In genomic region chr2:181594946-181595696, GRCm38 (mm10) we compare ENCODE assay signal across 9 mouse cellular contexts. TPM values are rescaled to one million over a fixed set of nuclear protein-coding genes. Genes with fewer than 3 reads are reported as not detected.
DNase-seq lines count a peak whose midpoint lies in the region; TF ChIP-seq lines count a peak whose summit lies in the region.
"Had no signal": no experiment of that assay in that cellular context is flagged by ENCODE, and none has a peak within 500 bp of the region (broad histone marks: within the 10 kb centered on the region; RNA-seq: fewer than 3 reads in every experiment).

No protein-coding gene starts in this region.

- no peak overlapping the region for H3K9ac ChIP-seq in ES-E14 (ENCODE audit: insufficient read depth, low read depth, low read length, poor library complexity, severe bottlenecking)
- H3K9ac ChIP-seq: liver, embryonic 13.5 days had no signal

- H3K9me3 ChIP-seq in ES-E14 (ENCODE audit: control insufficient read depth, insufficient read depth, low read depth, low read length) = no peaks in the 10 kb centered on the region
- H3K9me3 ChIP-seq: liver, embryonic 13.5 days had no signal

- peak; percentile 82 to 94 for DNase-seq in adrenal gland, adult (ENCODE audit: inconsistent age in 2 of 2, low spot score in 1 of 2)
- DNase-seq in adrenal gland, postnatal 4 days (ENCODE audit: low spot score in 2 of 2) = no peak
- DNase-seq in layer of hippocampus, adult 2 months (ENCODE audit: low spot score in 2 of 2) = peak in 1 of 2 experiments; percentile 67
- no peak for DNase-seq in layer of hippocampus, postnatal 25 days (ENCODE audit: extremely low spot score in 1 of 2, low spot score in 1 of 2)
- DNase-seq in ES-E14 (ENCODE audit: low read depth, low spot score) = no peak
- peak; percentile 82 to 84 for DNase-seq in cerebellum, postnatal 14 days
- DNase-seq in mesoderm, embryonic 11.5 days (ENCODE audit: low read depth, low spot score) = peak; percentile 43
- no peak for DNase-seq in Muller cell, postnatal 12 days (ENCODE audit: inconsistent ontology term)
- DNase-seq: liver, embryonic 13.5 days had no signal

- no peak overlapping the region for H3K4me3 ChIP-seq in layer of hippocampus, adult 2 months
- H3K4me3 ChIP-seq in ES-E14 (ENCODE audit: insufficient read depth in 1 of 2, low read depth in 1 of 2, low read length in 2 of 2, poor library complexity in 1 of 2, severe bottlenecking in 1 of 2) = no peak overlapping the region
- H3K4me3 ChIP-seq: liver, embryonic 13.5 days had no signal

- H3K4me1 ChIP-seq in ES-E14 (ENCODE audit: control insufficient read depth in 2 of 2, insufficient read depth in 2 of 2, low read length in 2 of 2, poor library complexity in 1 of 2) = peaks cover 5 to 10% of the 10 kb centered on the region in 2 experiments; a peak in 1 of 4 replicates

- in situ Hi-C loops in ES-E14 (cut with MboI; ENCODE audit: low sequenced_read_pairs in 2 of 2, unreplicated experiment in 2 of 2) = no loop called here

- no peak overlapping the region for H3K27ac ChIP-seq in layer of hippocampus, adult 2 months
- H3K27ac ChIP-seq in ES-E14 (ENCODE audit: insufficient read depth, low read depth, low read length, poor library complexity, severe bottlenecking) = no peak overlapping the region
- H3K27ac ChIP-seq: liver, embryonic 13.5 days had no signal

- H3K36me3 ChIP-seq in ES-E14 (ENCODE audit: control insufficient read depth, insufficient read depth, low read length, poor library complexity, severe bottlenecking) = peaks cover 5% of the 10 kb centered on the region; the same call in 1 of the 2 replicates

- TF ChIP-seq CTCF in layer of hippocampus, adult 2 months (conservative IDR thresholded peaks at IDR 0.05) = peak; percentile 87

TF ChIP-seq in ES-E14, 5 proteins besides CTCF, POLR2A, EP300 and RAD21:
- TF ChIP-seq ZC3H11A (IDR thresholded peaks at IDR 0.05; ENCODE audit: borderline replicate concordance, low read depth, low read length) = 0 out of 2 replicates have a peak, but pooled peaks have one; percentile 3
- no peak for TF ChIP-seq CHD2 (IDR thresholded peaks at IDR 0.05; ENCODE audit: low read depth, low read length)
- no peak for TF ChIP-seq MAFK (IDR thresholded peaks at IDR 0.05; ENCODE audit: insufficient read depth, low read depth, low read length)
- no peak for TF ChIP-seq HCFC1 (IDR thresholded peaks at IDR 0.05; ENCODE audit: borderline replicate concordance, insufficient read depth, low read length)
- TF ChIP-seq ZNF384 (IDR thresholded peaks at IDR 0.05; ENCODE audit: low read depth, low read length) = peak; percentile 39

RNA-seq across cellular contexts. Expression of gene Zfp512b, which starts 2.5 kb away (rescaled TPM):
- total RNA-seq in adrenal gland, postnatal 4 days (2021) = 100 to 1,000 TPM; 141 to 143 TPM
- total RNA-seq in layer of hippocampus, adult 2 months (2021) = 100 to 1,000 TPM; 102 to 103 TPM
- 100 to 1,000 TPM in 1 of 2 experiments, 10 to 100 TPM in 1; 82.8 to 114 TPM for total RNA-seq in layer of hippocampus, postnatal 25 days (2021)
- total RNA-seq in ES-E14 (2012; rRNA removed) = 38.2 and 50.7 TPM in 2 replicates

RNA-seq across cellular contexts. Expression of gene Prpf6, which starts 3.5 kb away (rescaled TPM):
- 10 to 100 TPM; 72.3 to 73.4 TPM for total RNA-seq in adrenal gland, postnatal 4 days (2021)
- total RNA-seq in layer of hippocampus, adult 2 months (2021) = 10 to 100 TPM; 57.2 to 57.3 TPM
- total RNA-seq in layer of hippocampus, postnatal 25 days (2021) = 10 to 100 TPM; 57.9 to 58.8 TPM
- 58.7 and 67.8 TPM in 2 replicates for total RNA-seq in ES-E14 (2012; rRNA removed)

RNA-seq across cellular contexts. Expression of gene Samd10, which starts 3.9 kb away (rescaled TPM):
- 10 to 100 TPM; 23.8 to 25.5 TPM for total RNA-seq in adrenal gland, postnatal 4 days (2021)
- total RNA-seq in layer of hippocampus, adult 2 months (2021) = 10 to 100 TPM; 11.9 to 12.2 TPM
- total RNA-seq in layer of hippocampus, postnatal 25 days (2021) = 10 to 100 TPM; 11.7 to 14.2 TPM
- 3.4 TPM in 2 replicates for total RNA-seq in ES-E14 (2012; rRNA removed)

RNA-seq across cellular contexts. Expression of gene Uckl1, which starts 10.4 kb away (rescaled TPM):
- total RNA-seq in adrenal gland, postnatal 4 days (2021) = 100 to 1,000 TPM; 106 to 113 TPM
- total RNA-seq in layer of hippocampus, adult 2 months (2021) = 10 to 100 TPM; 68.2 to 73.8 TPM
- 10 to 100 TPM; 53.3 to 73.1 TPM for total RNA-seq in layer of hippocampus, postnatal 25 days (2021)
- 24.0 and 34.5 TPM in 2 replicates for total RNA-seq in ES-E14 (2012; rRNA removed)

Comparison
In these comparisons a context has a peak if more than half of its experiments do, and no peak if none do; other contexts are left out.
1. DNase-seq: peak in adrenal gland, adult (2 of 2), cerebellum, postnatal 14 days (2 of 2) and mesoderm, embryonic 11.5 days (single experiment); none in adrenal gland, postnatal 4 days (0 of 2), layer of hippocampus, postnatal 25 days (0 of 2), ES-E14 (single experiment) and Muller cell, postnatal 12 days (single experiment).